Mouse (Mus musculus): ENCODE results near the gene Ttc6. TPM values are rescaled to one million over a fixed set of nuclear protein-coding genes. Genes with fewer than 3 reads are reported as not detected.

Ttc6 gene
- total RNA-seq (2021) (not detected), polyA plus RNA-seq (2012; rRNA removed) (0.10 TPM in 1 of 2 replicates, not detected in the other)
- long read RNA-seq: 0 reads

GRCm38 (mm10) chr12:57563909-57564308 lies at the start of gene Ttc6:
Gene Ttc6 (plus strand): TSS chr12:57564113.
- DNase-seq: no peak
- WGBS: 78% methylated on average over 6 of the region's 6 CpGs
- Histone ChIP-seq H3K4me3 (no peak within 1 kb of the TSS), H3K79me2 (replicated peaks; ENCODE audit: control insufficient read depth, insufficient read depth, low read length) (no peaks in the 10 kb centered on the region), H3K27ac (no peak within 1 kb of the TSS), H3K9ac (ENCODE audit: low read depth, low read length) (no peak within 1 kb of the TSS), H3K4me1 (ENCODE audit: control insufficient read depth, insufficient read depth, low read length) (no peaks in the 10 kb centered on the region), H3K36me3 (ENCODE audit: control insufficient read depth, insufficient read depth, low read length) (no peaks in the 10 kb centered on the region), H3K27me3 (ENCODE audit: control insufficient read depth, insufficient read depth, low read length) (no peaks in the 10 kb centered on the region)
- intact Hi-C loops (cut with DNase I): no loop called here
- TF ChIP-seq EP300 (IDR thresholded peaks at IDR 0.05; ENCODE audit: insufficient read depth, low read depth, low read length) (no peak), CTCF (IDR thresholded peaks at IDR 0.05) (no peak), POLR2A (IDR thresholded peaks at IDR 0.05; ENCODE audit: insufficient read depth, low read depth, low read length) (no peak)

GRCm38 (mm10) chr12:57514552-57514951 lies 49.4 kb upstream of the Ttc6 start:
- Histone ChIP-seq H3K9ac (ENCODE audit: low read depth, low read length) (no peak overlapping the region), H3K27me3 (ENCODE audit: control insufficient read depth, insufficient read depth, low read length) (no peaks in the 10 kb centered on the region), H3K36me3 (ENCODE audit: control insufficient read depth, insufficient read depth, low read length) (no peaks in the 10 kb centered on the region), H3K4me1 (ENCODE audit: control insufficient read depth, insufficient read depth, low read length) (no peaks in the 10 kb centered on the region), H3K27ac (no peak overlapping the region), H3K79me2 (replicated peaks; ENCODE audit: control insufficient read depth, insufficient read depth, low read length) (no peaks in the 10 kb centered on the region), H3K4me3 (no peak overlapping the region)
- 55% methylated on average over 1 of the region's 1 CpGs for WGBS
- no peak for TF ChIP-seq CTCF (IDR thresholded peaks at IDR 0.05)
- no peak for TF ChIP-seq POLR2A (IDR thresholded peaks at IDR 0.05; ENCODE audit: insufficient read depth, low read depth, low read length)
- TF ChIP-seq EP300 (IDR thresholded peaks at IDR 0.05; ENCODE audit: insufficient read depth, low read depth, low read length): no peak
- no peak for DNase-seq
- intact Hi-C loops (cut with DNase I): no loop called here

- TF ChIP-seq EP300 (IDR thresholded peaks at IDR 0.05; ENCODE audit: insufficient read depth, low read depth, low read length) (no peak), CTCF (IDR thresholded peaks at IDR 0.05) (no peak), POLR2A (IDR thresholded peaks at IDR 0.05; ENCODE audit: insufficient read depth, low read depth, low read length) (no peak)
- no peak overlapping the region for H3K27ac ChIP-seq
- no peaks in the 10 kb centered on the region for H3K79me2 ChIP-seq (replicated peaks; ENCODE audit: control insufficient read depth, insufficient read depth, low read length)
- WGBS: 48% methylated on average over 12 of the region's 12 CpGs
- H3K36me3 ChIP-seq (ENCODE audit: control insufficient read depth, insufficient read depth, low read length): no peaks in the 10 kb centered on the region
- no peak overlapping the region for H3K9ac ChIP-seq (ENCODE audit: low read depth, low read length)
- DNase-seq: no peak
- intact Hi-C loops (cut with DNase I): no loop called here
- no peaks in the 10 kb centered on the region for H3K4me1 ChIP-seq (ENCODE audit: control insufficient read depth, insufficient read depth, low read length)
- no peaks in the 10 kb centered on the region; the same call in 1 of the 2 replicates for H3K27me3 ChIP-seq (ENCODE audit: control insufficient read depth, insufficient read depth, low read length)
- H3K4me3 ChIP-seq: no peak overlapping the region
Observed at GRCm38 (mm10) chr12:57515702-57516377, 48.1 kb upstream of the Ttc6 start.

- intact Hi-C loops (cut with DNase I): no loop called here
- Histone ChIP-seq H3K79me2 (replicated peaks; ENCODE audit: control insufficient read depth, insufficient read depth, low read length) (no peaks in the 10 kb centered on the region), H3K36me3 (ENCODE audit: control insufficient read depth, insufficient read depth, low read length) (no peaks in the 10 kb centered on the region), H3K27me3 (ENCODE audit: control insufficient read depth, insufficient read depth, low read length) (peaks cover 4% of the 10 kb centered on the region), H3K9ac (ENCODE audit: low read depth, low read length) (no peak overlapping the region), H3K4me3 (no peak overlapping the region), H3K4me1 (ENCODE audit: control insufficient read depth, insufficient read depth, low read length) (no peaks in the 10 kb centered on the region), H3K27ac (no peak overlapping the region)
- no peak for DNase-seq
- WGBS: 71% methylated on average over 4 of the region's 4 CpGs
- TF ChIP-seq EP300 (IDR thresholded peaks at IDR 0.05; ENCODE audit: insufficient read depth, low read depth, low read length): no peak
- no peak for TF ChIP-seq POLR2A (IDR thresholded peaks at IDR 0.05; ENCODE audit: insufficient read depth, low read depth, low read length)
- TF ChIP-seq CTCF (IDR thresholded peaks at IDR 0.05): no peak
Observed at GRCm38 (mm10) chr12:57528335-57528734, 35.6 kb upstream of the Ttc6 start.

- Histone ChIP-seq H3K36me3 (ENCODE audit: control insufficient read depth, insufficient read depth, low read length) (no peaks in the 10 kb centered on the region), H3K27me3 (ENCODE audit: control insufficient read depth, insufficient read depth, low read length) (peaks cover 12% of the 10 kb centered on the region), H3K79me2 (replicated peaks; ENCODE audit: control insufficient read depth, insufficient read depth, low read length) (no peaks in the 10 kb centered on the region), H3K9ac (ENCODE audit: low read depth, low read length) (no peak overlapping the region), H3K4me3 (no peak overlapping the region), H3K27ac (no peak overlapping the region), H3K4me1 (ENCODE audit: control insufficient read depth, insufficient read depth, low read length) (no peaks in the 10 kb centered on the region)
- DNase-seq: no peak
- 25% methylated on average over 9 of the region's 9 CpGs for WGBS
- TF ChIP-seq CTCF (IDR thresholded peaks at IDR 0.05): no peak
- no peak for TF ChIP-seq POLR2A (IDR thresholded peaks at IDR 0.05; ENCODE audit: insufficient read depth, low read depth, low read length)
- no peak for TF ChIP-seq EP300 (IDR thresholded peaks at IDR 0.05; ENCODE audit: insufficient read depth, low read depth, low read length)
- intact Hi-C loops (cut with DNase I): no loop called here
Observed at GRCm38 (mm10) chr12:57530474-57530873, 33.4 kb upstream of the Ttc6 start.

GRCm38 (mm10) chr12:57534517-57534878 lies 29.4 kb upstream of the Ttc6 start:
- TF ChIP-seq EP300 (IDR thresholded peaks at IDR 0.05; ENCODE audit: insufficient read depth, low read depth, low read length) (no peak), POLR2A (IDR thresholded peaks at IDR 0.05; ENCODE audit: insufficient read depth, low read depth, low read length) (no peak)
- WGBS: 3% methylated on average over 6 of the region's 6 CpGs
- H3K27me3 ChIP-seq (ENCODE audit: control insufficient read depth, insufficient read depth, low read length): peaks cover 29% of the 10 kb centered on the region
- no peaks in the 10 kb centered on the region for H3K79me2 ChIP-seq (replicated peaks; ENCODE audit: control insufficient read depth, insufficient read depth, low read length)
- DNase-seq: no peak
- H3K27ac ChIP-seq: no peak overlapping the region
- H3K36me3 ChIP-seq (ENCODE audit: control insufficient read depth, insufficient read depth, low read length): no peaks in the 10 kb centered on the region
- no peaks in the 10 kb centered on the region for H3K4me1 ChIP-seq (ENCODE audit: control insufficient read depth, insufficient read depth, low read length)
- intact Hi-C loops (cut with DNase I): no loop called here
- no peak overlapping the region for H3K9ac ChIP-seq (ENCODE audit: low read depth, low read length)
- H3K4me3 ChIP-seq: no peak overlapping the region

Data from heart, adult 2 months (tissue).